Mouse (Mus musculus) erythroblast, embryonic 14.5 days (primary cell): ENCODE data around the gene Robo2.

ENCODE experiments used
- GATA1 ChIP-seq: IDR thresholded peaks from 2 replicates; pipeline ENCODE4 v1.6.1; 2012; ENCODE audit warnings: low read length, inconsistent platforms, mixed read lengths
- TAL1 ChIP-seq: IDR thresholded peaks from 3 replicates; pipeline ENCODE4 v1.6.1; 2012; ENCODE audit warnings: low read length, inconsistent platforms, mixed read lengths

DNA sequence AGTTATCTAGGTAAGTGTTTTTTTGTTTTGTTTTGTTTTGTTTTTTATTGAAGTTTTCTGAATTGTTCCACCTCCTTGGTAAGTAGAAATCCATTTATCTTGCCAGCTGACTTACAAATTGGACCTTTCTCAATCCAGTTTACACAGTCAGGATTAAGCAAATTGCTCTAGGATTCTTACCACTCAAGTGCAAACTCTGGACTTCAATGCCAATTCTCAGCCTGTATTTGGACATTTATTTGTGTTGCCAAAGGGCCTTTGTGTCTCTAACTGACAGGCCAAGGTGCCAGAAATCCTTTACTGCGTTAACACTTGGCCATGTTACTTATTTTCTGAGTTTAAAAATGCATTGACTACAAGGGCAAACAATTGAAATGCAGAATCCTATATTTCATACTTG is 38.7 kb downstream of the Robo2 start:
- no peak for TF ChIP-seq GATA1
- TF ChIP-seq TAL1: no peak
